Mouse (Mus musculus): ENCODE data around the gene Pttg1. TPM values are rescaled to one million over a fixed set of nuclear protein-coding genes. Genes with fewer than 3 reads are reported as not detected.

Gene Pttg1
- 59.3 TPM for total RNA-seq (2023)

DNA sequence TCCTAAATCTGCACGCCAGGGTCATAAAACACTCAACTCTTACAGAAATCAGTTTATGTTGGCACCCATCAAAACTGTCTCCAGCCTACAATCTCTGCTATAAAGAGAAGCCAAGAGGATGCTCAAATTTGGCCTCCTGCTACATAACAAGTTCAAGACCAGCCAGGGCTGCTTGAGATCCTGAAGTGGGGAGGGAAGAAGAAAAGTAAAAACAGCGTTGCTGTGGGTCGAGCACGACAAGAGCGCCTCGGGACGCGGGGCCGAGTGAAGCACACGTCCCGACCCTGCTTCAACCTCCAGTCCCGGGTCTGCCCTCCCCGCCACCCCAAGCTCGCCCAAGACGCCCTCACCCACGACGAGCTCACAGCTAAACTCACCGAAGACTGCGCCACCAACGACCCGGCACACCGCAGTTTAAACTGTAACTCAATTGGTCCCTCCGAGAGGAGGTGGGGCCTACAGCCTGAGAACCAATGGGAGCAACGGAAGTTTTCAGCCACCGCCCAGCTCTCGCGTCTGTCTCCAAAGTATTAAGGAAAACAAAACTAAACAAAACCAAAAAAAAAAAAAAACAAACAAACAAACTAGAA, at the start of gene Pttg1:
TSS of gene Pttg1 (minus strand) at position 428 of the 590 bp plus-strand sequence.

DNA sequence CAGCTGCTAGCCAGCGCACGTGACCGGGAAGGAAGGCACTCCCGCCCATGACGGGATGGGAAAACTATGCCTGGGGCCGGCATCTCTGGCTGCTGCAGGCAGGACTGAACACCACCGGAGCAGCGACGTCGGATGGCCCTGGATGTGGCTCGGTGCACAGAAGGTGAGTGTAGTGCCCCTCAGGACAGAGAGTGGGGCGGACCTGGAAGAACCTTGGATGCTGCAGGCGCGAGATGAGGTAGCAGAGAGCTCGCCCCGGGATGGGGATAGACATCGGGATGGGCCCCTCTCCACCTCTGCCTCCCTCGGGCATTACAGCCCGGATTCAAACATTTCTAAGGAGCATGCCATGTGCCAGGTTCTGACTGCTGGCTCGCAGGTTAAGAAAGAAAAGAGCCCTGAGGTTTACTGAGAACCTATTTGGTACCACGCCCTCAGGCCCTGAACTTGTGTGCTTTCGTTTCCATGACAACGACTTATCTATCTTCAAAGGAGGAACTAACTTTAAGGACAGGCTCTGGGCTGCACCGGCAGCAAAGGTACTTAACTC, 48.2 kb upstream of the Pttg1 start, which contains the start of gene C1qtnf2:
TSS of gene C1qtnf2 (plus strand) at position 52 of the 550 bp plus-strand sequence.

DNA sequence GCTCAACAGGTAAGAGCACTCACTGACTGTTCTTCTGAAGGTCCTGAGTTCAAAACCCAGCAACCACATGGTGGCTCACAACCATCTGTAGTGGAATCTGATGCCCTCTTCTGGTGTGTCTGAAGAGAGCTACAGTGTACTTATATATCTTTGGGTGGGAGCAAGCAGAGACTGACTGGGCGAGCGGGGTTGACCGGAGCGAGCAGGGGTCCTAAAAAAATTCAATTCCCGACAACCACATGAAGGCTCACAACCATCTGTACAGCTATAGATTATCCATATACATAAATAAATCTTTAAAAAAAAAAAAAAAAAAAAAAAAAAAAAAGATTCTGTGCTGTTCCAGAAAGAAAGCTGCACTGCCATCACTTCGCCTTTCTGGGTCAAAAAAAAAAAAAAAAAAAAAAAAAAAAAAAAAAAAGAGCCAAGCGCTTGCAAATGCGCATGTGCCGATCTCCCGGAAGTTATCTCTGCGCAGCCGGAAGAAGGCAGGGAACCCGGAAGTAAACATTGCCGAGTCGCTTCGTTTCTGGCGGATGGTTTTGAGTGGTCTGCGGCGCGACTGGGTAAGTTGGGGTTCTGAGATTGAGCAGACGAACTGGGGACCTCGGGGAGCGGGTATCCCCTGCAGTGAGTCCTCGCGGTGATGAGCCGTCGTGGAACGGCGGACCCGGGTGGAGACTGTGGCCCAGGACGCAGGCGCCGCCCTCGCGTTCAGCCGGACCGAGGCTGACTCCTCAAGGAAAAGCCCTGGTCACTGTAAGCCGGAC, 7.4 kb upstream of the Pttg1 start, which contains the start of gene Slu7:
TSS of gene Slu7 (plus strand) at position 491 of the 770 bp plus-strand sequence.

Other genes starting within 250 kb of the Pttg1 start
- gene Slu7, start 7.5 kb upstream of the Pttg1 start, total RNA-seq (2023): 114 TPM
- gene C1qtnf2, start 48.0 kb upstream of the Pttg1 start, total RNA-seq (2023): not detected
- 1.3 TPM for gene Ccnjl, start 102.5 kb upstream of the Pttg1 start, total RNA-seq (2023)
- gene 4933415A04Rik, start 160.8 kb upstream of the Pttg1 start, total RNA-seq (2023): not detected
- not detected for gene Fabp6, start 175.3 kb upstream of the Pttg1 start, total RNA-seq (2023)

Measured in CD4-positive naive resting alpha-beta T cell, adult 76 days (primary cell).